Mouse (Mus musculus): ENCODE measurements around the gene Strn3.
"Not testable (repeated sequence)": the region's sequence is repeated elsewhere in the genome, so short reads cannot be mapped to it uniquely, and the experiment has no call there.

Gene Strn3

GRCm38 (mm10) chr12:51620572-51620971 is 71.1 kb downstream of the Strn3 start:
- DNase-seq (ENCODE audit: low read depth, low spot score), result no peak

GRCm38 (mm10) chr12:51612361-51612760 is 79.3 kb downstream of the Strn3 start:
- DNase-seq (ENCODE audit: low read depth, low spot score), result no peak

DNA sequence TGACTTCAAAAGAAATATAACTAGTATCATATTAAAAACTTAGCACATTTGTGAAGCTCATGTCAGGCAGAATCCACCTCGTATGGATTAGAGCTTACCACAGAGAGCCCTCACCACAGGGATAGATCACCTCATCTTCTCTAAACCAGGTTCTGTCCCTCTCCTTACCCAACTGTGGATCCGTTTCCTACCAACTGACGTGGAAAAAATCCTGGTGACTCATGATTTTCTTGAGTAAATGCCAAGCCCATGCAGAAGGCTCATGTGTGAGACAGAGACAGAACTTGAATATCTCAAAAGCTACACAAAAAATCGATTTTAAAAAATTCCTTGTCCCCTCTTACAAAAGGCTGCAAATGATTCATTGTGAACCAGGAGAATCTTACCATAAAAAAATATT is 85.6 kb downstream of the Strn3 start:
- DNase-seq (ENCODE audit: low read depth, low spot score), result no peak

GRCm38 (mm10) chr12:51603306-51603705 is 88.4 kb downstream of the Strn3 start:
- DNase-seq (ENCODE audit: low read depth, low spot score), result no peak

GRCm38 (mm10) chr12:51594030-51594470 is 97.6 kb downstream of the Strn3 start:
- DNase-seq (ENCODE audit: low read depth, low spot score), result no peak

DNA sequence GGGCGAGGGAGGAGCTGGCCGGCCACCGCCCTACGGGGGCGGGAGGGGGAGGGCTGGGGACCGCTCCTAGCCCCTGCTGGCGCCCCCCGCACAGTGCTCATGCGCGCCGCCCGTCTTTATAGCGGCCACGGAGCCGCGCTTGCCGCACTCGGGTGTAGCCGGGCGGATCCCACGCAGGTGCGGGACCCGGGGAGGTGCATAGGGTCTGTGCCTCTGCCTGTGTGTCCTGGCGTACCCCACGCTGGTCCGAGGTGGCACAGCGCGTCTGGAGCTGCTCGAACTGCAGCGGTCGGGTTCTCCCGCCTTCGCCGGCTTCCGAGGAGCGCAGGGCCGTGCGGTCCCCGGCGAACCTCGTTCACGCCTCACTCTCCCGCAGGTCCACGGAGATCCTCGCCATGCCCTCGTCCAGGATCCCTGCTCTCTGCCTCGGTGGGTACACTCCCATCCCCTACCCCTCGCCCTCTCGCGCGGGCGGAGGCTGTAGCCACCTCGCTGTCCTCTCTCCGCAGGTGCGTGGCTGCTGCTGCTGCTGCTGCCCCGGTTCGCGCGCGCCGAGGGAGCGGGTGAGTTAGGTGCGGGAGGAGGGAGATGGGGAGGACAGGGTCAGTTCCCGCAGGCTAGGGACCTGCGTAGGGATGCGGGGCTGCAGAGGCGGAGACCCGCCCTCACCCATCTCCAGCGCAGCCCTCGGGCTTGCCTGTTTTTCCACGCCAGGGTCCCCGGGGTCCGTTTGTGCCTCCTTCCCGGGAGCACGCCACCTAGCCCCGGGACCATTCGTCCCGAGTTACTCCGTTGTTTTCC is 98.3 kb downstream of the Strn3 start, which contains the start of gene Coch:
Coch (plus strand) TSS at position 113 of the 801 bp plus-strand sequence.
- DNase-seq (ENCODE audit: low read depth, low spot score), result no peak

DNA sequence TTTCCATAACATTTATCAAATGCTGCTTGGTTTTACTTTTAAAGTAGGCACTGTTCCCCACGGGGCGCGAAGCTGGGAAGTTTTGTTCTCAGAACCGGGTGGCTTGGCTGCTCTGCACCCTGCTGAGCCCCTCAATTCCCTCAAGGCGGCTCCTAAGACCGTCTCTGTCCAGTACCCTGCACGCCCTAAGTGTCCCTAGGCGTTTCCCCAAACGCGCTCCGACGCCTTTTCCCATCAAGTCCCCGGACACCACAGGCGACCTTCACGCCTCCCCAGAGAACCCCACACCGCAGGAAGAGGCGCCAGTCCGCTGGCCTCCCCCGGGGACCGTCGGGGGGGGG is 98.8 kb downstream of the Strn3 start:
- no peak for DNase-seq (ENCODE audit: low read depth, low spot score)

DNA sequence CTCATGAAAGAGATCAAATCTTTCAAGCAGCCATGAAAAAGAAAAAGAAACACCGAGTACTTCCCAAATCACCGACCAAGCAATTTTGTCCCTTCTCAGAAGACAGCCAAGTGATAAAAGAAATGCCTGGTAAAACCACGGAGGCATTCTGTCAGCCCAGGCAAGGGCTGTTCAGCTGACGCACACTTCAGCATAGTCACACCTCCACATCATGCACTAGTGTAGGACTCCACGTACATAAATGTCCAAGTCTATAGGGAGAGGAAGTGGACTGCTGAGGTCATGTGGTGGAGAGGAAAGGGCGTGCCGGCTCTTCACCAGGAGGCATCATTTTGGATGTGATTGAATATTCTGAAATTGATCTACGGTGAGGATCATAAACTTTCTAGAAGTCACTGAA is 99.8 kb downstream of the Strn3 start:
- DNase-seq (ENCODE audit: low read depth, low spot score), result no peak

DNA sequence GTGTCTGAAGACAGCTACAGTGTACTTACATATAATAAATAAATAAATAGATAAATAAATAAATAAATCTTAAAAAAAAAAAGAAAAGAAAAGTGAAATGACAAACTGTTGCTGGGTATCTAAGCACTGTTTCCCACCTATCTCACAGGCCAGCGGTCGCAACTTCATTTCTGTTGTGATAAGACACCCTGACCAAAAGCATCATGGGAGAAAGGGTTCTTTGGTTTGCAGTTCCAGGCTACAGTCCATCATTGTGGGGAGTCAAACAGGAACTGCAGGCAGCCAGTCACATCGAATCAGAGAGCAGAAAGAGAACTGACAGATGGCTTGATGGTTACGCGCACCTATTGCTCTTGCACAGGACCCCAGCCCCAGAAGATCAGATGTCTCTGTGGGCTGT is 102.4 kb downstream of the Strn3 start:
- DNase-seq (ENCODE audit: low read depth, low spot score), result no peak

DNA sequence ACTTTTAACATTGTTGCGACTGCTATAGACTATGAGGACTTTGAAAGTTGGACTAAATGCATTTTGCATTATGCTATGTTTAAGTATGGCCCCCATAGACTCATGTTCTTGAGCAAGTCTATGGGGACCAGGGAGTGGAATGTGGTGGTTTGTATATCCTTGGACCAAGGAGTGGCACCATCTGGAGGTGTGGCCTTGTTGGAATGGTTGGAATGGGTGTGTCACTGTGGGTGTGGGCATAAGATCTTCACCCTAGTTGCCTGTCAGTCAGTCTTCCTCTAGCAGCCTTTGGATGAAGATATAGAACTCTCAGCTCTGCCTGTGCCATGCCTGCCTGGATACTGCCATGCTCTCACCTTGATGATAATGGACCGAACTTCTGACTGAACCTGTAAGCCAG is 113.9 kb downstream of the Strn3 start:
- DNase-seq (ENCODE audit: low read depth, low spot score), result not testable (repeated sequence)

- peak; percentile 67 for DNase-seq (ENCODE audit: low read depth, low spot score)
Measured at GRCm38 (mm10) chr12:51572651-51573050, 119.0 kb downstream of the Strn3 start.

- peak; percentile 52 for DNase-seq (ENCODE audit: low read depth, low spot score)
Measured at GRCm38 (mm10) chr12:51569944-51570343, 121.8 kb downstream of the Strn3 start.

DNA sequence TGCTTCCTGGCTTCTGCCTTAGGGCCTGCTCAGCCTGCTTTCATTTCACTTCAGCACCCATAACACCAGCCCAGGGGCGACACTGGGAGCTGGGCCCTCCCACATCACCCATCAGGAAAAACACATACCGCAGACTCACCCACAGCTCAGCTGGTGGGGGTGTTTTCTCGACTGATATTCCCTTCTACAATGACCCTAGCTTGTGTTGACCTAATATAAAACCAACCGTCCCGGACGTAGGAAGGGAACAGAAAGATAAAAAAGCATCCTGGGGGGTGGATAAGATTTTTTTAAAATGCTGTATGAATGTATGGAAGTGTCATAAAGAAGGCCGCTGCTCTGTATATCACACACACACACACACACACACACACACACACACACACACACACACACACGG is 122.2 kb downstream of the Strn3 start:
- no peak for DNase-seq (ENCODE audit: low read depth, low spot score)

DNA sequence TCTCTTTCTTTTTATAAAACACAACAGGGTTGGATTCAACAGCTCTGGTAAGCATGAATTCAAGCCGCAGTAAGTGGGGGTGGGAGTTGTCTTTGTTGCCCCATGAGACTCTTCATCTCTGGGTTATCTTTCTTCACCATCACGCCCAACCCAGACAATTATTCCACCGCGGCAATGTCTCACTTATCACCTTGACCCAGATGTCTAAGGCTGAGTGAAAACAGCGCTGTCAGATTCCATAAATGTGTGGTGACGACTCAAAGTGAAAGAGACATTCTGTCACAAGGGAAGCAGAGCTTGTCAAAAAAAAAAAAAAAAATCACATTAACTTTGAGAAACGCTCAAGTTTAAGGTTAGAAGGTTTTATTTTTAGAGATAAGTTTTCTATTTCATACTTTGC is 124.5 kb downstream of the Strn3 start:
- DNase-seq (ENCODE audit: low read depth, low spot score), result peak; percentile 77

DNA sequence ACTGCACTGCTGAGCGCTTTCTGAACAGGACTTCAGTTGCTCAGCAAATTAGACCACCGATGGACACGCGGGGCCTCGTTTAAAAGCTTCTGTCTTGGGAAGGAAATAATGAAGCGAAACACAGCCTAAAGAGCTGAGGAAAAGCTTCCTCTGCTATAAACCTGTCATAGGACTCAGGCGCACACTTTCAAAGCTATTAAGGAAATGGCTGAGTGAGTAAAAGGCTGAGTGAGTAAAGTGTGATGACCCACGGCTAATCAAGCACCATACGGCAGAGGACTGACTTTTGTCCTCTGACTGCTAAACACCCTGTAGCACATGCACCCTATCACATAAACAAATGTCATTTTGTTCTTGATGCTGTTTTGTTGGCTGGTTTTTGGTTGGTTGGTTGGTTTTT is 130.3 kb downstream of the Strn3 start:
- DNase-seq (ENCODE audit: low read depth, low spot score), result no peak

Data from A20 (cell line).